Mouse (Mus musculus) lung, postnatal 0 days (tissue): ENCODE data around the gene H2-M10.4.

Experiments
- CTCF ChIP-seq: IDR thresholded peaks from 2 replicates; pipeline ENCODE4 v1.5.1; 2016; ENCODE audit warnings: antibody characterized with exemption, mild to moderate bottlenecking
- EP300 ChIP-seq: IDR thresholded peaks from 2 replicates; pipeline ENCODE4 v1.6.1; 2016; ENCODE audit warnings: antibody characterized with exemption, mild to moderate bottlenecking, control low read depth

- TF ChIP-seq CTCF, result no peak
- no peak for TF ChIP-seq EP300
Observed at GRCm38 (mm10) chr17:36415407-36415806, 46.7 kb downstream of the H2-M10.4 start.
